Mouse (Mus musculus): ENCODE data around the gene Gramd4.

- TF ChIP-seq POLR2A (IDR thresholded peaks at IDR 0.05; ENCODE audit: low read depth, low read length) (no peak), CTCF (conservative IDR thresholded peaks at IDR 0.05; ENCODE audit: insufficient read depth, insufficient read length, low read depth, low read length) (no peak)
These were observed 18.0 kb downstream of the Gramd4 start for GRCm38 (mm10) chr15:86075305-86076047.
